Mouse (Mus musculus) sigmoid colon, adult 10 weeks (tissue): Measurements from ENCODE around the gene Hlcs. TPM values are rescaled to one million over a fixed set of nuclear protein-coding genes. Genes with fewer than 3 reads are reported as not detected.

Experiments
- polyA plus RNA-seq: library from polyadenylated mRNA; stranded (reverse); fragments of 350-450 nt; fragmentation: Illumina TruSeq; extraction: RNeasy Lipid Tissue Mini Kit (QIAGEN cat#74804); gene quantifications from one replicate; pipeline ENCODE4 v1.2.3, GENCODE M21; 2014; ENCODE audit warnings: low read depth, low replicate concordance

The Hlcs gene
- 8.4 TPM for polyA plus RNA-seq

GRCm38 (mm10) chr16:94313229-94314030 is at the start of gene Hlcs:
TSS of gene Hlcs (minus strand) at chr16:94313571.

GRCm38 (mm10) chr16:94327781-94328711 is 14.7 kb upstream of the Hlcs start, which contains the start of gene Ripply3:
TSS of gene Ripply3 (plus strand) at chr16:94328420.

GRCm38 (mm10) chr16:94084711-94085602 is 228.4 kb downstream of the Hlcs start, which contains the start of gene Sim2:
TSS of gene Sim2 (plus strand) at chr16:94084931.

Other genes starting within 250 kb of the Hlcs start
- not detected for gene Sim2, start 228.6 kb downstream of the Hlcs start, polyA plus RNA-seq
- 1.4 TPM for gene Ripply3, start 14.8 kb upstream of the Hlcs start, polyA plus RNA-seq
- 142 TPM for gene Ttc3, start 57.0 kb upstream of the Hlcs start, polyA plus RNA-seq
- 407 TPM for gene Pigp, start 58.3 kb upstream of the Hlcs start, polyA plus RNA-seq
- 19.3 TPM for gene Vps26c, start 213.3 kb upstream of the Hlcs start, polyA plus RNA-seq